Mouse (Mus musculus) cerebellum, adult 2 months (tissue): ENCODE measurements around the gene Cyp4f39.

Source experiments
- CTCF ChIP-seq: fragments of 200-500 bp; IDR thresholded peaks from 2 replicates; pipeline ENCODE4 v1.5.1; 2011; ENCODE audit warnings: low read depth, mild to moderate bottlenecking, control low read depth, low read length, moderate library complexity, borderline replicate concordance; ENCODE audit not compliant: insufficient read depth
- POLR2A ChIP-seq: fragments of 200-500 bp; IDR thresholded peaks from 2 replicates; pipeline ENCODE4 v1.6.1; 2011; ENCODE audit warnings: low read length, control low read depth, borderline replicate concordance; ENCODE audit not compliant: insufficient read depth

- no peak for TF ChIP-seq POLR2A
- TF ChIP-seq CTCF: no peak
Observed at GRCm38 (mm10) chr17:32506729-32507245, 54.3 kb downstream of the Cyp4f39 start.
